Mouse (Mus musculus) spleen, adult 2 months (tissue): ENCODE data around the gene Eef1akmt2.

Experiments used
- CTCF ChIP-seq: fragments of 200-500 bp; IDR thresholded peaks from 2 replicates; pipeline ENCODE4 v1.5.1; 2011; ENCODE audit warnings: mild to moderate bottlenecking, inconsistent platforms; ENCODE audit not compliant: insufficient read depth, insufficient read length, insufficient replicate concordance; ENCODE audit errors: extremely low read depth
- POLR2A ChIP-seq: fragments of 200-500 bp; IDR thresholded peaks from 2 replicates; pipeline ENCODE4 v1.6.1; 2011; ENCODE audit warnings: low read depth, low read length, inconsistent platforms

GRCm38 (mm10) chr7:132890201-132890600, 37.7 kb upstream of the Eef1akmt2 start:
- TF ChIP-seq CTCF (no peak), POLR2A (no peak)
